Mouse (Mus musculus): ENCODE data around the gene Olfr1410.

The Olfr1410 gene

DNA sequence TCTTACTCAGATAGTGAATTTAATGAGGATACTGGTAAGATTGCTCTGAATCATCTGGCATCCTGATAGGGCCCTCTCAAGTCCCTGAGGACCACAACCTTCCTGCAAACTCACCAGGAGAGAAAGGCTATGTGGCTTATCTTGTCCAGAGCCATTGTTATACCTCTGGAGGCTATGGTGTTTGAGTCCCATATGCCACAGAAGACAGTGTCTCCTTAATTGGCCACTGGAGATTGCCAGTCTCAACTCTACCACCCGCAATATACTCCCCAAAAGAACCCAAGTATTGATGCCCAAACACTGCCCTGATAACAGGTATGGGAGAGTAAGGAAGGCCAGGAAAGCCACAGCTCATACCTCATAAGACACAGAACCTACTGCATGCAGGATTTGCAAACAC, at the start of gene Olfr1410:
TSS of gene Olfr1410 (plus strand) at position 301 of the 400 bp plus-strand sequence.
- no peak for DNase-seq

DNA sequence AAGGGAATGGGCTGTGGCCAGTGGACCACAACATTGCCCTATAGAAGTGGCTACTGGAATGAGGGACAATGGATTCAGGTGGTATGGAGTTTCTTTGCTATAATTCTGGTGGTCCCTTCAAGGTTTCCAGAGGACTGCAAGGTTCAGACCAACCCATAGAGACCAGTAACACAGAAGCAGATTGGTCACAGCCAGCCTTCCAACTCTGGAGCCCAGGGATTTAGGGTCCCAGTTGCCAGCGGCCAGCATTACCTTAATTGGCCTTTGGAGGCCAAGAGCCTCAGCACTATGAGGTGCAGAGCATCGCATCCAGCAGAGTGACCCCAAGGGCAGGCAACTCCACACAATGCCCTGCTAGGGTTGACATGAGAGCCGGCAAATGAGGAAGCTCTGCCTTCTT, 34.6 kb upstream of the Olfr1410 start, which contains the start of gene Olfr1413:
TSS of gene Olfr1413 (plus strand) at position 301 of the 400 bp plus-strand sequence.
- DNase-seq = no peak

DNA sequence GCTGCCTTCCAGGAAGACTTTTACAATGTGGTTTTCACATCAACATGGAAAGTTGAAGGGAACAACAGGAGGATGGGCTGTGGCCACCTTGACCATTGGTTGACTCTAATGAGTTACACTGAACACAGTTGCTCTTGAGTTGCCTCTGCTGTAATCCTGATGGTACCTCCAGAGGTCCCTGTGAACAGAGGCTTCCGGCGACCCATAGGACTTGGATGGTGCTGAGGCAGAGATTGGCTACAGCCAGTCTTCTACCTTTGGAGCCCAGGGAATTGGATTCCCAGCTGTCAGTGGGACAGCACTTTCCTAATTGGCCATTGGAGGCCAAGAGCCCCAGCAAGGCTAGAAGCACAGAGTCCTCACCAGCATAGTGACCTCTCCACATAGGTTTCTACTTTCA, 20.1 kb upstream of the Olfr1410 start, which contains the start of gene Olfr1412:
TSS of gene Olfr1412 (plus strand) at position 301 of the 400 bp plus-strand sequence.
- no peak for DNase-seq

DNA sequence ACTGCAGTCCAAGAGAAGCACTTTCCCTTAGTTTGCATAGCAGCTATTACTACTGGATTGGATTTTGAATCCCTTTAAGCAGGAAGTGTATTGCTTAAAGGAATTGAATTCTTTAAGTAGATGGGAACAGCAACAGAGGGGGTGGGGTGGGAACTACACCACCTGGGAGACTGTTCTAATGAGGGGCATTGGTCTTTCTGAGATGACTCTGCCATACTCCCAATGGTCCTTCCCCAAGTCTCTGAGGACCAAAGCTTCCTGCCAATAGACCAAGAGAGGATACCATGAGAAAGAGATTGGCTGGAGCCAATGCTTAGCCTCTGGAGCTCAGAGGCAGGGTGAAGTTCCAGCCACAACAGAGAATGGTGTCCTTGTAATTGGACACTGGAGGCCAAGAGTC, 11.5 kb upstream of the Olfr1410 start, which contains the start of gene Olfr1411:
TSS of gene Olfr1411 (plus strand) at position 301 of the 400 bp plus-strand sequence.
- no peak for DNase-seq

DNA sequence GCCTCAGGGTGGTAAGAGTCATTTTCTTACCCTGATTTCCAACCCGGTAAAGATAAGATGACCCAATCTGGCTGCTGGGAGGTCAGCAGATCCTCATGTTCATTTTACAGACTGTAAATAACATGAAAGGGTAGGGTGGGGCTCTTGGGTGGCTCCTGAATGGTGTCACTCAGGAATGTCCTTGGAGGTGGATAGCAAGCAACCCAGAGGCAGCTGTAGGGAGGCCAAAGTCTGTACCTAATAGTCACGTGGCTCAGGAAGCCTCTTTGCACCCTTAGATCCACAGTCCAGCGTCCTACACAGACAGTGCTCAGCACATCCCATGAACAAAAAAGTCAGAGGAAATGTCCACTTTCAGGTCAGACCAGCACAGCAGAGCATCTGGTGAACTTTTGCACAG, 9.6 kb upstream of the Olfr1410 start:
- DNase-seq = no peak

DNA sequence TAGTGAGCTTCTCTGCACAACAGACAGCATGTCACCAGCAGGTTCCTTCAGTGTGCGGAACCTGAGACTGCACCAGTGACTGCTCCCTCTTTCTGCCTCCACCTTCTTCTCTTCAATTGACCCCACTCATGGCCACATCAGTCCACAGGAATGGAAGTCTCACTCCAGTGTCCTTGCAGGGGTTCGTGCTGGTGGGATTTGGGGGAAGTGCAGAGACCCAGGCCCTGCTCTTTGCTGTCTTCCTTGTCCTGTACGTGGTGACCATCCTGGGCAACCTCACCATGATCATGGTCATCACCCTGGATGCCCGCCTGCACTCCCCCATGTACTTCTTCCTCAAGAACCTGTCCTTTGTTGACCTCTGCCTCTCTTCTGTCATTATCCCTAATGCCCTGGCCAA, 2.1 kb downstream of the Olfr1410 start:
- DNase-seq = no peak

DNA sequence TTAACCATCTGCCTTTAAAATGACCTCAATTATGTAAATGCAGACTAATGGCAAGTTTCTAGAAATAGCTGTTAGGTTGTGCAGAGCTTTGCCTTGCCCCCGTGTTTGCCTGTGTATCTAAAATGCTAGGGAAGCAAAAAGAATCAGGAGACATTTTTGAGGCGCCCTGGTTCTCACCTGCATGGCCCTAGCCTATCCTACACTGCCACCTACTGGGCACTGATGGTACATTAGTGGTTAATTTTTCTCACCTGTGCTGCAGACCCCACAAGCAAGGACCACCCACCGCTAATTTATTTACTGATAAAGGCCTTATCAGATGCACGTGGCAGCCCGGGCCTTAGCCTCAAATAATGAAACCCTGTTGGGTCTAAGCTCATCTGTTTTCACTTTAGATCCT, 5.4 kb downstream of the Olfr1410 start:
- DNase-seq = peak; percentile 42

DNA sequence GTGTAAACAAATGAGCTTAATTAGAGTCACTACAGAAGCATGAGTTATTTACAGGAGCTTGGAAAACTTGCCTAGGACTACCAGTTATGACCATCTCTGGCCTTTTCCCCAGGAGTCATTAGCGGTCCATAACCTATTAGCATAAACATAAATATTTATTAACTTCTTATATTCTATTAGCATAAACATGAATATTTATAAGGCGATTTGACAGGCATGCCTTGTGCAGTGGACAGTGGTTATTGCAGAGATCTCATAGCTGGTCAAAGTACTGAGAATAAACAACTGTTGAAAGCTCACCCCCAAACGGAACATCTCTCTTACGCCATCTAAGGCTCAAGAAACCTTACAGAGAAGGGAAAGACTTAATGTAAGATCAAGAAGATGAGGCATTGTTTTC, 7.6 kb downstream of the Olfr1410 start:
- no peak for DNase-seq

DNA sequence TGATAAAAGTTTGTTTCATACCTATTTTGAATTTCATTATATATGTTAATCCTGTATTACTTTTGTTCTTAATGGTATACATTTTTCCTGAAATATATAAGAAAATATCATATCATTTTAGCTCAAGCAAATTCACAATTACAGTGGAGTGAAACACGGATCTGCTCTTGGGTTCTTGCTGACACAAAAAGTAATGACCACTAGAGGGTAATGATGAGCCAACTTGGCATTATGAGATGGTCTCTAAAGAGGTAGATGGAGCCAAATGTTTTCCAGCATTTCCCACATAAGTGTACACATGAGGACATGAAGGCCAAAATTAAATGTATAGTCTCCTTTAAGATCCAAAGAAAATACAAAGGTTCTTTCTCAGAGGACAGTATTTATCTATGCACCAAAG, 8.9 kb downstream of the Olfr1410 start:
- no peak for DNase-seq

DNA sequence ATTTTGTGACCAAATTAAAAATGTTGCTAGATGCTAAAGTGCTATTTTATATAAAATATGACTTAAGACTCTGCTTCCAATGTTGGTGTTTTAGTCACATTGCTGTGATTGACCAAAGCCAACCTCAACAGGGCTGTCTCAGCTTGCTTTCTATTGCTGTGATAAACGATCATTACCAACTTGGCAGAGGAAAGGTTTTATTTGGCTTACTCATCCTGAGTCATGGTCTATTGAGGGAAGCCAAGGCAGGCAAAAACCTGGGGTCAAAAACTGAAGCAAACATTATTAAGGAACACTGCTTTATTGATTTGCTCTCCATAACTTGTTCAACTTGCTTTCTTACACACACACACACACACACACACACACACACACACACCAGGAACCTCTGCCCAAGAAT, 10.5 kb downstream of the Olfr1410 start:
- DNase-seq = no peak

DNA sequence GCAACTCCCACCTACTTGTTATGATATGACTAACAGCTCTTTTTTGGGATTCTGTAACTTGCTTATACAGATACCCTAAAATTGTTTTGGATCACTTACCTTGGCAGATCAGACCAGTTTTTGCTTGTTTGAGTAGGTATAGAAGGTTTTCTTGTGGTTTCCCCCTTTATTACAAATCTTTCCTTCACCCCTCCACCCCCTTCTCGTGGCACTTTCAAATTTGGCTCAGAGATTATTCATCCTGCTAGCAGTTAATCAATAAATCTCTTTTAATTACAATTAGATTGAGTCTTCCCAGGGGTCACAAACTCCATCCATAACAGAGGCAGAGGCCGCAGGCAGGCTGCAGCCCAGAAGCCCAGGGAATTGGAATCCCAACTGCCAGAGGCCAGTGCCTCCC, 11.9 kb downstream of the Olfr1410 start, which contains the start of gene Olfr12:
TSS of gene Olfr12 (plus strand) at position 301 of the 400 bp plus-strand sequence.
- DNase-seq = no peak

DNA sequence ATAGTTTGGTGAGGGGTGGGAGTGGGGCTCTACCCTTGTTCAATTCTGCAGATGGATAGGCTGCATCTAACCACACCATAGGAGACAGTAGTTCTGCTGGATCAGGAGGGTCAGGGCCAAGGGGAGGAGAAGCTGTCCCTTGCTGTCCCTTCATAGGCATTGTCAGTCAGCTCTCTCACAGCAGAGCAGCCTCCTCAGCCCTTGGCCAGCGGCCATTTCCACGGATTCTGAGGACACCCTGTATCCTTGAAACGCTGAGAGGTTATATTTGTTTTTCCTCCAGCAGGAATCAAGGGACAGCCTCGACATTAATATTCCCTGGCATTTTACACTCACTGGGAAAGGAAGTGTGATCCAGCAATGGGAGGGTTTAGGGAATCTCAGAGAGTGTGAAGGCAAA, 12.8 kb downstream of the Olfr1410 start:
- no peak for DNase-seq

DNA sequence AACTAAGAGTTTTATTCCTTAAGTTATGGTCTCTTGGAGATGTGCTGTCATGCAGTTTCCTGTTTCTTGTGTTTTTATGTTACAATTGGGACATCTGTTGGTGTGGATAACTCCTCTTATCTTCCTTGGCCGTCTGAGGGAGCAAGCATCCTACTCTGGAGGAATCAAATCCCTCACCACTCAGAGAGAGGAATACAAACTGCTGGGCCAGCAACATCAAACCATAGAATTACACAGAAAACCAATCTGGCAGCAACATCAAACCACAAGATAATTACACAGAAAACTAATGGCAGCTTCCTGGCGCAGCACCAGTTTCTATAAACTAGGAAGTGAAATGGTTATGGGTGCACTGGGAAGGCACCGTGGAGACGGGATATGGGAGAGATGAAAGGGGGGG, 22.6 kb downstream of the Olfr1410 start:
- DNase-seq = no peak

DNA sequence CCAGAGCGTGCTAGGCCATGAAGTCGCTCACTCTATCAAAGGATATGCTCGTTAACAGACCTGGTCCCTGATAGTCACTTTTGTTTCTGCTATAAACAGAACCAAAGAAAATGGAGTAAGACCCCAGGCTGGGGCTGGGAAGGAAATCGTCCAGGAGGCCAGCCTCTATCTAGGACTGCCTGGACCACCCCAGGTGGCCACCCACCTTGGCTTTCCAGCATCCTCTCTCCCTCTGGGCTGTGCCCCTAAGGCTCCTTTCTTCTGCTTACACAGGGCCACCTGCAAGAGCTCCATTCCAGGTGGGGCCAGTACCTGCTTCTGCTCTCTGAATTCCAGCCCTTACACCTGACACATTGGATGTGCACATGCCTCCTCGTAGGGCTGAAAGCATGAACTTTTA, 26.6 kb downstream of the Olfr1410 start:
- DNase-seq = no peak

DNA sequence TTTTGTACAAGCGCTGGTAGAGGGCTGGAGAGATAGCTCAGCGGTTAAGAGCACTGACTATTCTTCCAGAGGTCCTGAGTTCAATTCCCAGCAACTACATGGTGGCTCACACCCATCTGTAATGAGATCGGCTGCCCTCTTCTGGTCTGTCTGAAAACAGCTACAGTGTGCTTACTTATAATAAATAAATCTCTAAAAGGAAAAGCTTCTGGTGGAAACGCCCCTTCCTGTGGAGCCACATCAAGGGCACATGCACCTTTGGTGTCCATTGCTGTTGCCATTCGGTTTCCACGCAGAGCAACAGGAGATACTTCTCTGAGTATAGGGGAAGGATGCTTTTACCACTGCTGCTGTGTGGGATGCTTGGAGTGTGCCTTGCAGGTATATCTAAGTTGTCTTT, 27.4 kb downstream of the Olfr1410 start:
- no peak for DNase-seq

DNA sequence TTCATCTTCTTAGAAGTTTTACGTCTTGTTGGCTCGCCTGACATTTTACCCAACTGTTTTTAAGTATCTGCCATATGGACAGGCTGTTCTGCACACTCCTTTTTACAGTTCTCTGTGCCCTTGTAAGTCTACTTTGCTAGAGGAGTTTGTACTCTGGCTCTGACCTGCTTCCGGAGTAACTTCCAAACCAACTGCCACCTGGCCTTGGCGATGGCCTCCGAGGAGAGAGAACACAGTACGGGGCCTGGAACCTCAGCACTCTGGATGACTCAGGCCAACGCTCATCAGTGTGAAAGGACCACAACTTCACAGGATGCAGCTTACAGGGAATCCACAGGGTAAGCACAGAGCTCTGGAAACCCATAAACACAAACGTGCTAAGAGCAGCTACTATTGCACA, 28.1 kb downstream of the Olfr1410 start:
- DNase-seq = no peak

DNA sequence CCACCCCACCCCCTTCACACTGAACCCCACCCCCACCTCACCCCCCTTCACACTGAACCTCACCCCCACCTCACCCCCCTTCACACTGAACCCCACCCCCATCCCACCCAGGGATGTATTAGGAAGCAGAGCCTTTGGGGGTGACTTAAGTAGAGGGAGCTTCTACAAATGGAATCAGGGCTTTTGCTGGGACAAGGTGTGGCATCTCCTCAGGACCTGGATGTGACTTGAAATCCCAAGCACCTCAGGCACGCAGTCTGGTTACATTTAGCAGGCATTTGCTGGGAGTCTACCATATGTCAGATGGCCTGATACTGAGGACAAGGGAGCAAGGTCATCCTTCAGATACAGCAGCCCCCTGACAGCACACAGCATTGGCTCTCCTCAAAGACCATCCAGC, 29.0 kb downstream of the Olfr1410 start:
- no peak for DNase-seq

DNA sequence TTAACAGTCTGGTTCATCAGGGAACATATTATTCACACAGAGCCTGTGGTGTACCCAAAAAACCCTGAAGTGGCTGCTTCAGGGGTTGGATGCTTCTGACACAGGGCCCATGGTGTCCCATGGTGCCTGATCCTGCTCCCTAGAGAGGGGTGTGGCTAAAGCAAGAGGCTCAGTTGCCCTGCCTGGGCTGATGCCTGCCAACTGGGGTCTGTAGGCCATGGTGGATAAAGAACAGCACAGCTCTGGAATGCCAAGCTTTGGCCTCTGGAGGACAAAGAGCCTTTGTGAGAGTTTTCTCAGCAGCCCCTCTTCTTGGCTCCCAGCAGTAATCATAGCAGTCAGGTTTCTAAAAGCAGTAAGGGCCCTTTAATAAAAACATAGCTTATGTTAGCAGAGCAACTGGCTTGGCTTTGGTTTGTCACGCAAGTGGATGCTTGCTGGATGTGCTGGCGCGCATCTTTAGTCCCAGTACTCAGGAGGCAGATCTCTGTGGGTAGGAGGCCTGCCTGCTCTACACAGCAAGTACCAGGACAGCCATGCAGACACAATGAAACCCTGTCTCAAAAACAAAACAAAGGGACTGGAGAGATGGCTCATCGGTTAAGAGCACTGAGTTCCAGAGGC, 29.5 kb downstream of the Olfr1410 start:
- no peak for DNase-seq

DNA sequence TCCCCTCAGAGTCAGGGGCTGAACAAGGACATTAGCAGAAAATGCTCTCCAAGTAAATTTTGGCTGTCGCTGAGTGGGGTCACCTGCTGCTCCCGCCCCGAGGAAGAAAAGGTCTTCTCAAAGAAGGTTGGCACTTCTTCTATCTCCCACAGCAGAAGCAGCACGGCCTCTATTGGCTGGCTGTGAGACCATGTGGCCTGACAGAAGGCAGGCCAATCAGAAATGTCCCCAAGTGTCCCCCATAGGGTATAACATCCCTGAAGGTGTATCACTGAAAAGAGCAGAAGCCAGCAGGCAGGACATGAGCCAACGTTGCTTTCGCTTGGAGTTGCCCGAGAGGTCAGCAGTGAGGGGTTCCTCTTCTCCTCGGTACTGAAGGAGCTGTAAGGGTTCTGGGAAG, 30.4 kb downstream of the Olfr1410 start:
- no peak for DNase-seq

DNA sequence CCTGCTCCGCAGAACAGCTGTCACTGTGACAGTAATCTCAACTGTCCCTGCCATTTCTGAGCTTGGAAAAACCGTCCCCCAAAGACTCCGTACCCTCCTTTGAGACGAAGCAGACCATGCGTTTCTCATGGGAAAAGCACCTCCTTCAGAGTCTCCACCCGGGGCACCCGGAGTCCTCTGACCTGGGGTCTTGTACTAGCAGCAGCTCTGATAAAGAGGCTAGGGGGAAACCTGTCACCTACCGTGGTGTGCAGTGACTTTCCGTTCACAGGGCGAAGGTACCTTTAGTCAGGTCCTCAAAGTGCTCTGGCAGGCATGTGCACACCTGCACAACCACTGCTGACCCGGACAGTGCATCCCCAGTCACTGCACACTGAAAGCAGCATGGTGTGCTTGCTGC, 31.1 kb downstream of the Olfr1410 start:
- no peak for DNase-seq

DNA sequence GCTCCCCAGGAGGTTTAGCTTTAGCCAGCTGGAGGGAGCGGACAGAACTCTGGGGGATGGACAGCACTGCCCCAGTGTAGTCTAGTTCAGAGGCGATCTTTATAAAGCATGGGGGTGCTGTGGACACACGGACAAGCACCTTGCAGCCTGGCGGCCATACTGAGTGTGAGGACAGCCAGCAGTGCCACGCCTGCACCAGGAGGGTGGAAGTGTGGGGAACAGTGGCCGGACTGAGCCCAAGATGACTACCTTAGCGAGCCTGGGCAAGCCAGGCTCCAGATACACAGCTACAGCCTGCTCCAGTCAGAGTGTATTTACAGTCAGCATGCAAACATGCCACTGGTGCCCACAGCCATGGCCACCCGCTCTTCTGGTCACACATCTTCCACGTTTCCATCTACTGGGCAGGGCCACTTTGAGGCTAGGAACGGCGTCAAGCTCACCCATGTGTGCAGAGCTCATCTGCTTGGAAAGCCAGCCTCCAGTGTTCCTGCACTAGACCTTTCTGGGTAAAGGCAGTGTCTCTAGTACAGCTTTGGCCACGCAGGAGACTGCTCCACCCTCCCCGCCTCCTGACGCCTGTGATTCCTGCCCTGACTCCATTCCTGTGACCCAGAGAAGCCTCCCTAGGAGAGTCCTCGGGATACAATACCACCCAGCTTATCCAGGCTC, 32.1 kb downstream of the Olfr1410 start:
- DNase-seq = no peak

DNA sequence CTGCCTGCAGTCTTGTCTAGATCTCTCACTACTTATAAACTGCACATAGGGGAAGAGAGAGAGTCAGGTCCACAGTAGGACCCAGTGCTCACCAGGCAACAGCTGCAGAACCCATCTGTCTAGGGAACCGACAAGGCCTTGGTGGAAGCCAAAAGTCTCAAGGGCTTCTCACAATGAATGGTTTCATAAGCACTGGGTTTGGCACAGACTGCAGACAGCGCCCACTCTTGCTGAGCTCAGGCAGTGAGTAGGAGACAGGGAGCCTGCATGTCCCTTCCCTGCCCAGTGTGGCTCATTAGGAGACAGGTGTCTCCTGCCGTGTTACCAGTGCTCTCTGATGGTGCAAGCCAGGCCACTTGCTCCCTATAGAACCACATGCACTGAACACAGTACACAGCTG, 32.6 kb downstream of the Olfr1410 start:
- DNase-seq = no peak

DNA sequence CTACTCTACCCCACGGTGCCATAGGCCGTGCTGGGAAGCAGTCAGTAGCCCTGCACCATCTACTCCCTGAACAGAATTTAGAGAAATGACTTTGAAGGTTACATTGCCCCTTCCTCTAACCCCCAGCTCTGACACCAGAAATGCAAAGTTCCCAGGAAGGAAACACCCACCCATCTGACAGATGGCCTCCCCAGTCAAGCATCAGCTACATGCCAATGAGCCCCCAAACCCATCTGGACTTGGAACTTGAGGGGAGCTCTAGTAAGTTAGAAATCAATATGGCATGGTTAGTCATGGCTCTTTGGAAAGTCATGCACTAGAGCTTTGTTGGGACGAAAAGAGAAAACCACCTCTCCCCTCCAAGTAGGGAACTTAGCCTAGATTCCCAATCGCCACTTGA, 33.2 kb downstream of the Olfr1410 start:
- DNase-seq = no peak

DNA sequence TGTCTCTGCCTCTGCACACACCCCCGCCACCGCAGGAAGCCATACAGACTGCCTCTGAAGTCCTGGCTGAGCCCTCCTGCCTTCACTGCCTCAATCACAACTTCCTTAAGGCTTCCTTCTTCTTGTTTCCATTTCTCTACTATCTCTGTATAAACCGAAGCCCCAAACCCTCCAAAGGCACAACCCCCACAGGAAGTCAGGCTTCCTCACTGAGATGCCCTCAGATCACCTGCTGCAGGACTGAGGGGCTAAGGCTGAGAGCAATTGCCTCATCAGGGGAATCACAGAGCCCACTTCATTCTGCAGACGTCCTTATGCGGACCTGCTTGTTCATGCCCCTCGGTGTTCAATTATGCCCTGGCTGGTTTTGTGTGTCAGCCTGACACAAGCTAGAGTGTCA, 34.8 kb downstream of the Olfr1410 start:
- DNase-seq = no peak

All from right cerebral cortex, postnatal 14 days (tissue).